Mouse (Mus musculus) neural tube, embryonic 14.5 days (tissue): Measurements from ENCODE around the gene Disc1. TPM values are rescaled to one million over a fixed set of nuclear protein-coding genes. Genes with fewer than 3 reads are reported as not detected.

Source experiments
- ATAC-seq: fragments of 200-750 bp; cut with Nextera tagmentation; 2 replicates; pipeline ENCODE4 v1.8.0; 2017; ENCODE audit warnings: low read depth, mild to moderate bottlenecking, moderate TSS enrichment, moderate library complexity
- H3K27ac ChIP-seq: fragments of 300-500 bp; sonication (generic); 2 replicates; pipeline ENCODE4 v1.5.1; 2014; ENCODE audit warnings: low read depth, mild to moderate bottlenecking, control low read depth, low read length, moderate library complexity, mixed read lengths
- H3K27me3 ChIP-seq: fragments of 300-500 bp; sonication (generic); 2 replicates; pipeline ENCODE4 v1.6.1; 2014; ENCODE audit warnings: low read length; ENCODE audit not compliant: control insufficient read depth, insufficient read depth
- H3K36me3 ChIP-seq: fragments of 300-500 bp; sonication (generic); 2 replicates; pipeline ENCODE4 v1.6.1; 2014; ENCODE audit warnings: low read length, mixed read lengths; ENCODE audit not compliant: control insufficient read depth, insufficient read depth
- H3K4me1 ChIP-seq: fragments of 300-500 bp; sonication (generic); 2 replicates; pipeline ENCODE4 v1.6.1; 2014; ENCODE audit warnings: low read length; ENCODE audit not compliant: control insufficient read depth, insufficient read depth
- H3K4me2 ChIP-seq: fragments of 300-500 bp; sonication (generic); 2 replicates; pipeline ENCODE4 v1.6.1; 2014; ENCODE audit warnings: mild to moderate bottlenecking, low read depth, low read length, control low read depth
- H3K4me3 ChIP-seq: fragments of 300-500 bp; sonication (generic); 2 replicates; pipeline ENCODE4 v1.5.1; 2014; ENCODE audit warnings: low read depth, low read length, control low read depth, mixed read lengths
- H3K9ac ChIP-seq: fragments of 300-500 bp; sonication (generic); replicated peaks from 2 replicates; pipeline ENCODE4 v1.6.1; 2014; ENCODE audit warnings: low read depth, mild to moderate bottlenecking, control low read depth, low read length, mixed read lengths
- H3K9me3 ChIP-seq: fragments of 300-500 bp; sonication (generic); 2 replicates; pipeline ENCODE4 v1.6.1; 2016; ENCODE audit warnings: low read length; ENCODE audit not compliant: control insufficient read depth
- WGBS: fragments of 180-500 bp; shearing (Covaris S2); extraction: QIAGEN DNeasy Blood & Tissue Kit; methylation state at CpG from one replicate; pipeline ENCODE4 v1.1.7; 2014; 5-methylcytosine and 5-hydroxymethylcytosine counted together
- polyA plus RNA-seq: library from polyadenylated mRNA; unstranded; fragments of >200 nt; fragmentation: Nextera tagmentation; extraction: Ambion mirVana; gene quantifications from 2 replicates; pipeline ENCODE4 v1.2.1, GENCODE M21; 2014

The Disc1 gene
- polyA plus RNA-seq, 1 experiment from 2014 or later = 1.0 TPM

GRCm38 (mm10) chr8:125097140-125097539, 43.1 kb downstream of the Disc1 start:
- Histone ChIP-seq H3K4me1 (no peaks in the 10 kb centered on the region), H3K36me3 (no peaks in the 10 kb centered on the region), H3K9ac (no peak overlapping the region), H3K27ac (no peak overlapping the region), H3K4me3 (no peak overlapping the region), H3K27me3 (no peaks in the 10 kb centered on the region), H3K9me3 (no peaks in the 10 kb centered on the region), H3K4me2 (no peak overlapping the region)
- ATAC-seq = no peak
- 84% methylated on average over 3 of the region's 3 CpGs for WGBS

- Histone ChIP-seq H3K27ac (no peak overlapping the region), H3K4me2 (no peak overlapping the region), H3K9me3 (no peaks in the 10 kb centered on the region), H3K27me3 (no peaks in the 10 kb centered on the region), H3K9ac (no peak overlapping the region), H3K36me3 (no peaks in the 10 kb centered on the region), H3K4me1 (no peaks in the 10 kb centered on the region), H3K4me3 (no peak overlapping the region)
- no peak for ATAC-seq
- 86% methylated on average over 5 of the region's 5 CpGs for WGBS
These were observed 44.1 kb downstream of the Disc1 start for GRCm38 (mm10) chr8:125098050-125098449.

DNA sequence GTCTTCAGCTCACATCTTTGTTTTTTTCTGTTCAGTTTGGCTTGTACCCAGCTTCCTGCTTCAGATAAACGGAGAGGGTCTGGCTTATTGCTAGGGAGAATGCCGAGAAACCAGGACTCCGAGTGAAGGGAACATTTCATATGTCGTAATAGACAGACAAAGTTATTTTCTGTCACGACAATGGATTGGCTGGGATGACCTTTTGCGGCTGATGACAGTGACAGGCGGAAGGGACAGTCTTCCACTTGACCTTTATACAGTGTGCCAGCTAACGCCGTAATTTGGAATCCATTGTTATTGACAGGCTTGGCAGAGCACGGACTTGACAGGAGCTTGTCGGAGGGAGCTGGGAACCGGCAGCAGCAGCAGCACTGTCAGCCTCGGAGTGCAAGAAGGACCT, 48.3 kb downstream of the Disc1 start:
- no peak for ATAC-seq
- Histone ChIP-seq H3K4me2 (no peak overlapping the region), H3K27ac (no peak overlapping the region), H3K4me3 (no peak overlapping the region), H3K9ac (no peak overlapping the region), H3K4me1 (no peaks in the 10 kb centered on the region), H3K36me3 (no peaks in the 10 kb centered on the region), H3K27me3 (no peaks in the 10 kb centered on the region), H3K9me3 (no peaks in the 10 kb centered on the region)
- 80% methylated on average over 13 of the region's 13 CpGs for WGBS

DNA sequence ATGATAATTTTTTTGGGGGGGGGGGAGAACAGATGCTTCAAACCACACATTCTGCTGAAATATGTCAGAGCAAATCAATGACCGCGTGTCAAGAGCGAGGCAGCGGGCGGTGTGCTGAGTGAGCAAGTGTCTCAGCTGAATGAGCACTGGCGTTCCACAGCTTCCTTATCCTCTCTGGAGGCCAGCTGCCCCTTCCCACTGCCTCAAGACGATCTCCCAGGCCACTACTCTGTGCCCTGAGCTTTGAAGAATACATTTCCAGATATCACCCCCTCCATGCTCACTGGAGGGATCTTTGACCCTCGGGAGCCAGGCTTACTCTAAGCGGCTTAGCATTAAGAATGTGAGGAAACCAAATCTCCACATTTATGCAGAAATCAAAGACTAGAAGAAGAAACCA, 59.2 kb downstream of the Disc1 start:
- Histone ChIP-seq H3K27me3 (no peaks in the 10 kb centered on the region), H3K9ac (no peak overlapping the region), H3K36me3 (no peaks in the 10 kb centered on the region), H3K27ac (no peak overlapping the region), H3K4me2 (no peak overlapping the region), H3K4me3 (no peak overlapping the region), H3K4me1 (no peaks in the 10 kb centered on the region), H3K9me3 (no peaks in the 10 kb centered on the region)
- ATAC-seq = no peak
- 70% methylated on average over 9 of the region's 9 CpGs for WGBS

GRCm38 (mm10) chr8:125113831-125114230, 59.8 kb downstream of the Disc1 start:
- ATAC-seq = no peak
- Histone ChIP-seq H3K4me2 (no peak overlapping the region), H3K9me3 (no peaks in the 10 kb centered on the region), H3K27ac (no peak overlapping the region), H3K4me3 (no peak overlapping the region), H3K4me1 (no peaks in the 10 kb centered on the region), H3K27me3 (no peaks in the 10 kb centered on the region), H3K9ac (no peak overlapping the region), H3K36me3 (no peaks in the 10 kb centered on the region)
- WGBS = 83% methylated on average over 3 of the region's 3 CpGs

- no peak for ATAC-seq
- WGBS = 81% methylated on average over 5 of the region's 5 CpGs
- Histone ChIP-seq H3K36me3 (no peaks in the 10 kb centered on the region), H3K4me3 (no peak overlapping the region), H3K4me2 (no peak overlapping the region), H3K27me3 (no peaks in the 10 kb centered on the region), H3K9ac (no peak overlapping the region), H3K27ac (no peak overlapping the region), H3K9me3 (no peaks in the 10 kb centered on the region), H3K4me1 (no peaks in the 10 kb centered on the region)
These were observed 61.3 kb downstream of the Disc1 start for GRCm38 (mm10) chr8:125115321-125115720.

- no peaks in the 10 kb centered on the region for H3K27me3 ChIP-seq
- WGBS = 25% methylated on average over 2 of the region's 2 CpGs
- ATAC-seq = no peak
These were observed 62.6 kb downstream of the Disc1 start for GRCm38 (mm10) chr8:125116616-125117015.

GRCm38 (mm10) chr8:125126482-125126881, 72.5 kb downstream of the Disc1 start:
- no peak for ATAC-seq
- H3K4me2 ChIP-seq = no peak overlapping the region
- H3K27ac ChIP-seq = no peak overlapping the region
- no peaks in the 10 kb centered on the region for H3K27me3 ChIP-seq
- no peaks in the 10 kb centered on the region for H3K4me1 ChIP-seq
- H3K9me3 ChIP-seq = no peaks in the 10 kb centered on the region
- no peak overlapping the region for H3K9ac ChIP-seq
- WGBS = 76% methylated on average over 4 of the region's 4 CpGs
- no peak overlapping the region for H3K4me3 ChIP-seq
- H3K36me3 ChIP-seq = no peaks in the 10 kb centered on the region

More at GRCm38 (mm10) chr8:125116616-125117015, 62.6 kb downstream of the Disc1 start:
- no peak overlapping the region for H3K9ac ChIP-seq
- H3K4me3 ChIP-seq = no peak overlapping the region
- no peak overlapping the region for H3K27ac ChIP-seq
- H3K36me3 ChIP-seq = no peaks in the 10 kb centered on the region
- no peaks in the 10 kb centered on the region for H3K9me3 ChIP-seq
- no peak overlapping the region for H3K4me2 ChIP-seq
- no peaks in the 10 kb centered on the region for H3K4me1 ChIP-seq

- no peaks in the 10 kb centered on the region for H3K4me1 ChIP-seq
- WGBS = 88% methylated on average over 7 of the region's 7 CpGs
- no peaks in the 10 kb centered on the region for H3K27me3 ChIP-seq
- H3K9ac ChIP-seq = no peak overlapping the region
- H3K4me3 ChIP-seq = no peak overlapping the region
- no peak overlapping the region for H3K4me2 ChIP-seq
- no peak overlapping the region for H3K27ac ChIP-seq
- no peak for ATAC-seq
- no peaks in the 10 kb centered on the region for H3K9me3 ChIP-seq
- no peaks in the 10 kb centered on the region for H3K36me3 ChIP-seq
These were observed 73.6 kb downstream of the Disc1 start for GRCm38 (mm10) chr8:125127621-125128020.

DNA sequence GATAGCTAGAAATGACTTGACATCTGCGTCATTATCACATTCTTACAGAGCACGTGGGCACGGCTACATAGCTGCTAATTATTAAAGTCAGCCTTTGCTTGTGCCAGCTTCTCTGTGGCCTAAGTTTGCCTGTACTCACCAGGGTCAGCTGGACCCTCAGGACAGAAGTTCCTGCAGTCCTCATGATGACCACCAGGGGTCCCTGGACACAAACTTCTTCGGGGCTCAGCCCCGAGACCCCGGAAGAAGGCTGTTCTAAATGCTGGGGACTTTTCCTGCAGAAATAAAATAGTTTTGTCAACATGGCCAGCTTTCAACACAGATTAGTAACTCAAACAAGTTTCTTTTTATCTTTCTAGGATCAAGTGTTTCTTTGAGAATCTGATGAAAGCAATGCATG, 74.3 kb downstream of the Disc1 start:
- no peak overlapping the region for H3K27ac ChIP-seq
- H3K9me3 ChIP-seq = no peaks in the 10 kb centered on the region
- H3K36me3 ChIP-seq = no peaks in the 10 kb centered on the region
- no peak for ATAC-seq
- no peak overlapping the region for H3K4me2 ChIP-seq
- H3K4me1 ChIP-seq = no peaks in the 10 kb centered on the region
- no peaks in the 10 kb centered on the region for H3K27me3 ChIP-seq
- H3K4me3 ChIP-seq = no peak overlapping the region
- H3K9ac ChIP-seq = no peak overlapping the region
- WGBS = 27% methylated on average over 6 of the region's 6 CpGs
